Mouse (Mus musculus): Measurements from ENCODE around the gene Ntrk2.

Ntrk2 gene

GRCm38 (mm10) chr13:58923496-58923895 lies 117.1 kb downstream of the Ntrk2 start:
- no peak for DNase-seq (ENCODE audit: low read depth in 2 of 2, low spot score in 2 of 2)

- DNase-seq (ENCODE audit: low read depth in 2 of 2, low spot score in 2 of 2): no peak
These were observed 118.1 kb downstream of the Ntrk2 start for GRCm38 (mm10) chr13:58924486-58924885.

GRCm38 (mm10) chr13:58927186-58927585 lies 120.8 kb downstream of the Ntrk2 start:
- DNase-seq (ENCODE audit: low read depth in 2 of 2, low spot score in 2 of 2): no peak

GRCm38 (mm10) chr13:58927656-58928226 lies 121.4 kb downstream of the Ntrk2 start:
- DNase-seq (ENCODE audit: low read depth in 2 of 2, low spot score in 2 of 2): no peak

- DNase-seq (ENCODE audit: low read depth in 2 of 2, low spot score in 2 of 2): no peak
These were observed 122.5 kb downstream of the Ntrk2 start for GRCm38 (mm10) chr13:58928668-58929436.

- DNase-seq (ENCODE audit: low read depth in 2 of 2, low spot score in 2 of 2): no peak
These were observed 123.8 kb downstream of the Ntrk2 start for GRCm38 (mm10) chr13:58930161-58930560.

- DNase-seq (ENCODE audit: low read depth in 2 of 2, low spot score in 2 of 2): no peak
These were observed 126.8 kb downstream of the Ntrk2 start for GRCm38 (mm10) chr13:58933126-58933525.

- no peak for DNase-seq (ENCODE audit: low read depth in 2 of 2, low spot score in 2 of 2)
These were observed 128.3 kb downstream of the Ntrk2 start for GRCm38 (mm10) chr13:58934576-58935110.

- no peak for DNase-seq (ENCODE audit: low read depth in 2 of 2, low spot score in 2 of 2)
These were observed 129.7 kb downstream of the Ntrk2 start for GRCm38 (mm10) chr13:58935956-58936495.

GRCm38 (mm10) chr13:58937884-58938283 lies 131.5 kb downstream of the Ntrk2 start:
- no peak for DNase-seq (ENCODE audit: low read depth in 2 of 2, low spot score in 2 of 2)

- no peak for DNase-seq (ENCODE audit: low read depth in 2 of 2, low spot score in 2 of 2)
These were observed 132.1 kb downstream of the Ntrk2 start for GRCm38 (mm10) chr13:58938464-58938863.

- DNase-seq (ENCODE audit: low read depth in 2 of 2, low spot score in 2 of 2): no peak
These were observed 133.8 kb downstream of the Ntrk2 start for GRCm38 (mm10) chr13:58940208-58940607.

GRCm38 (mm10) chr13:58940798-58941197 lies 134.4 kb downstream of the Ntrk2 start:
- DNase-seq (ENCODE audit: low read depth in 2 of 2, low spot score in 2 of 2): no peak

GRCm38 (mm10) chr13:58945781-58946180 lies 139.4 kb downstream of the Ntrk2 start:
- DNase-seq (ENCODE audit: low read depth in 2 of 2, low spot score in 2 of 2): no peak

GRCm38 (mm10) chr13:58946589-58946988 lies 140.2 kb downstream of the Ntrk2 start:
- no peak for DNase-seq (ENCODE audit: low read depth in 2 of 2, low spot score in 2 of 2)

GRCm38 (mm10) chr13:58947056-58947455 lies 140.7 kb downstream of the Ntrk2 start:
- no peak for DNase-seq (ENCODE audit: low read depth in 2 of 2, low spot score in 2 of 2)

- no peak for DNase-seq (ENCODE audit: low read depth in 2 of 2, low spot score in 2 of 2)
These were observed 148.0 kb downstream of the Ntrk2 start for GRCm38 (mm10) chr13:58954331-58954730.

GRCm38 (mm10) chr13:58954764-58955163 lies 148.4 kb downstream of the Ntrk2 start:
- DNase-seq (ENCODE audit: low read depth in 2 of 2, low spot score in 2 of 2): no peak

GRCm38 (mm10) chr13:58955237-58955777 lies 148.9 kb downstream of the Ntrk2 start:
- no peak for DNase-seq (ENCODE audit: low read depth in 2 of 2, low spot score in 2 of 2)

- no peak for DNase-seq (ENCODE audit: low read depth in 2 of 2, low spot score in 2 of 2)
These were observed 152.0 kb downstream of the Ntrk2 start for GRCm38 (mm10) chr13:58958171-58958904.

GRCm38 (mm10) chr13:58960321-58960720 lies 154.0 kb downstream of the Ntrk2 start:
- DNase-seq (ENCODE audit: low read depth in 2 of 2, low spot score in 2 of 2): no peak
